Mouse (Mus musculus) kidney, postnatal 4 days (tissue): Measurements from ENCODE around the gene Zfp687.

Source experiments
- DNase-seq, 2 experiments: peaks; one replicate each; pipeline ENCODE4 v3.0.0; 2021; ENCODE audit warnings: mixed read lengths in 2 of 2

The Zfp687 gene

GRCm38 (mm10) chr3:94959871-94960270 lies 55.4 kb downstream of the Zfp687 start:
- DNase-seq = no peak

GRCm38 (mm10) chr3:94958295-94958694 lies 57.0 kb downstream of the Zfp687 start:
- DNase-seq = no peak
